Comparison of ENCODE assay signal across 8 mouse cellular contexts in the genomic region with DNA sequence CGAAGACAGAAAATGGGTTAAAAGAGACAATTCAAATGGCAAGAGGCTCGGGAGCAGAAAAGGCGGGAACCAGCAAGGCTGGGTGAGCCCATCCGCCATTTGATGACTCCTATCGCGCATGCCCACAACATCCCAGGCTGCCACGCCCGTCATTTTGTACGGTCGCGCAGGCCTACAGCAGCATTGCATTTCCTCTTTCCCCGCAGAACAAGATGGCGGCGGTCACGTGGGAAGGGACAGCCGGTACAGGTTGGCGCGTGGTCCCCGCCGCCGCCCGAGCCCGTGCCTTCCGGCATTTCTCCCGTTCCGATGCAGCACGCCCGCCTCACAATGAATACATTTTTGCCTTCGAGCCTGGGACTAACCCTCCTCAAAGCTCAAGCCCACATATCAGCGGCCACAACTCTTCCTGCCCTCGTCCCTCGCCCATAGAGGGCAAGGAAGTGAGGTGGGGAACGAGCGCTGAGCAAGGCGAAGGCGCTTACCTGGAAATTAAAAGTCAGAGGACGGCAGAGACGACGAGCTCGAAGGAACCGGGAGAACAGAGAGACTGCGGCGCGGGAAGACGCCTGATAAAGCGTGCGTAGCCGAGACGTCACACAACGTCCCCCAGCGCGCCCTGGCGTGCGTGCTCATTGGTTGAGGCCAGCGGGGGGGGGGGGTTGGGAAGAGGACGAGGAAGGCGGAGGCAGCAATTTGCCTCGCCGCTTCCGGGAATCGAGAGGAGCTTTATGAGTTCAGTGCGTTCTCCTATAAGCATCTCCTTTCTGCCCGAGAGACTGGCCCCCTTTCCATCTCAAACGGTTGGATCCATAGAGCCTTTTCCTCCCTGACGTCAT. TPM values are rescaled to one million over a fixed set of nuclear protein-coding genes. Genes with fewer than 3 reads are reported as not detected.
DNase-seq lines count a peak whose midpoint lies in the region; ATAC-seq lines count a peak whose summit lies in the region.

A gene (minus strand): TSS at position 728 of the 839 bp plus-strand sequence.

- 21% methylated on average over 58 of the region's 65 CpGs for WGBS in hindbrain, embryonic 16.5 days
- WGBS in macrophage (ENCODE audit: missing documents): 31% methylated on average over 54 of the region's 65 CpGs

- peak within 1 kb of the TSS; percentile 61 for H3K4me3 ChIP-seq in hindbrain, embryonic 16.5 days (ENCODE audit: low read length)
- peak within 1 kb of the TSS; percentile 55 for H3K4me3 ChIP-seq in macrophage (ENCODE audit: inconsistent target)

- peak; percentile 94 for ATAC-seq in hindbrain, embryonic 16.5 days

- DNase-seq in T-cell, adult 2 months (ENCODE audit: low spot score): peak; percentile 89
- DNase-seq in cerebellum, postnatal 36 days: peak; percentile 85 to 87
- DNase-seq in gastrocnemius, adult 18-20 months (ENCODE audit: low spot score): peak; percentile 85
- DNase-seq in left cerebral cortex, adult 18-20 months (ENCODE audit: low spot score in 2 of 2): peak; percentile 86 to 88
- DNase-seq in right cerebral cortex, adult 18-20 months: peak; percentile 90
- peak; percentile 33 for DNase-seq in urinary bladder, postnatal 10 days (ENCODE audit: low spot score)

- H3K4me2 ChIP-seq in hindbrain, embryonic 16.5 days (ENCODE audit: low read length): peak within 1 kb of the TSS; percentile 70

- no peaks in the 10 kb centered on the region for H3K9me3 ChIP-seq in hindbrain, embryonic 16.5 days (ENCODE audit: control insufficient read depth, low read length)

- H3K4me1 ChIP-seq in hindbrain, embryonic 16.5 days (ENCODE audit: control insufficient read depth, insufficient read depth, low read depth, low read length): peaks cover 10% of the 10 kb centered on the region

- H3K36me3 ChIP-seq in hindbrain, embryonic 16.5 days (ENCODE audit: control insufficient read depth, insufficient read depth, low read length): peaks cover 14% of the 10 kb centered on the region; the same call in 1 of the 2 replicates
- no peaks in the 10 kb centered on the region for H3K36me3 ChIP-seq in macrophage (ENCODE audit: inconsistent target)

- H3K9ac ChIP-seq in hindbrain, embryonic 16.5 days (ENCODE audit: low read depth, low read length): peak within 1 kb of the TSS; percentile 78

- peaks cover 24% of the 10 kb centered on the region for H3K79me2 ChIP-seq in macrophage (ENCODE audit: inconsistent target)

- H3K27ac ChIP-seq in hindbrain, embryonic 16.5 days (ENCODE audit: low read depth, low read length): peak within 1 kb of the TSS; percentile 95
- peak within 1 kb of the TSS; percentile 91 for H3K27ac ChIP-seq in macrophage

- no peaks in the 10 kb centered on the region for H3K27me3 ChIP-seq in hindbrain, embryonic 16.5 days (replicated peaks; ENCODE audit: control insufficient read depth, insufficient read depth, low read length)

RNA-seq across cellular contexts. Expression of the gene that starts here (rescaled TPM):
- total RNA-seq in gastrocnemius, adult 18-20 months (2021): 10 to 100 TPM; 48.0 to 90.4 TPM
- 269 and 303 TPM in 2 replicates for polyA plus RNA-seq in hindbrain, embryonic 16.5 days (2015; fragmentation: Nextera tagmentation; extraction: Ambion mirVana)
- total RNA-seq in left cerebral cortex, adult 18-20 months (2021): 100 to 1,000 TPM in 1 of 2 experiments, 10 to 100 TPM in 1; 87.6 to 133 TPM
- 100 to 1,000 TPM; 272 to 476 (median 351) TPM for total RNA-seq in macrophage (2018; cell fraction: chromatin; rRNA removed)
- total RNA-seq in macrophage (2018; cell fraction: cytosol; rRNA removed): 100 to 1,000 TPM; 267 to 548 (median 365) TPM
- 100 to 1,000 TPM; 263 to 553 (median 338) TPM for total RNA-seq in macrophage (2018; cell fraction: nucleus; rRNA removed)
- 335 to 573 TPM (median 513 TPM) in 3 replicates for polyA plus RNA-seq in macrophage (2018)

Comparison
In these comparisons a context has a peak if more than half of its experiments do, and no peak if none do; other contexts are left out.
1. Peak in every context shown above with its lines: DNase-seq, ATAC-seq, H3K4me3 ChIP-seq and H3K27ac ChIP-seq.
2. DNase-seq: peak in every context shown above with its lines; median percentile 90 in right cerebral cortex, adult 18-20 months; 89 in T-cell, adult 2 months; 87 in left cerebral cortex, adult 18-20 months; 86 in cerebellum, postnatal 36 days; 85 in gastrocnemius, adult 18-20 months; 33 in urinary bladder, postnatal 10 days.